Mouse (Mus musculus) liver, postnatal 0 days (tissue): ENCODE measurements around the gene Atp5d. TPM values are rescaled to one million over a fixed set of nuclear protein-coding genes. Genes with fewer than 3 reads are reported as not detected.
A peak's percentile ranks its signal among the peaks of the same experiment; 100 is the strongest.

Experiments
- ATAC-seq: fragments of 200-750 bp; cut with Nextera tagmentation; 2 replicates; pipeline ENCODE4 v1.8.0; 2017; ENCODE audit warnings: mild to moderate bottlenecking, moderate library complexity
- DNase-seq: peaks from one replicate; pipeline ENCODE4 v3.0.0-alpha.2; 2016
- H3K27ac ChIP-seq: fragments of 300-500 bp; sonication (generic); 2 replicates; pipeline ENCODE4 v1.5.1; 2014; ENCODE audit warnings: antibody characterized with exemption, moderate library complexity, mild to moderate bottlenecking, low read depth
- H3K27me3 ChIP-seq: fragments of 300-500 bp; sonication (generic); 2 replicates; pipeline ENCODE4 v1.6.1; 2014; ENCODE audit warnings: low read length, control low read depth, mixed read lengths; ENCODE audit not compliant: insufficient read depth
- H3K36me3 ChIP-seq: fragments of 300-500 bp; sonication (generic); replicated peaks from 2 replicates; pipeline ENCODE4 v1.6.1; 2014; ENCODE audit warnings: mild to moderate bottlenecking, control low read depth, low read length, moderate library complexity, mixed read lengths; ENCODE audit not compliant: insufficient read depth
- H3K4me1 ChIP-seq: fragments of 300-500 bp; sonication (generic); 2 replicates; pipeline ENCODE4 v1.6.1; 2014; ENCODE audit warnings: antibody characterized with exemption, mild to moderate bottlenecking, control low read depth; ENCODE audit not compliant: insufficient read depth
- H3K4me2 ChIP-seq: fragments of 300-500 bp; sonication (generic); 2 replicates; pipeline ENCODE4 v1.6.1; 2014; ENCODE audit warnings: low read depth, mild to moderate bottlenecking, low read length, moderate library complexity, mixed read lengths
- H3K4me3 ChIP-seq: fragments of 300-500 bp; sonication (generic); 2 replicates; pipeline ENCODE4 v1.5.1; 2014; ENCODE audit warnings: low read depth, low read length
- H3K9ac ChIP-seq: fragments of 300-500 bp; sonication (generic); replicated peaks from 2 replicates; pipeline ENCODE4 v1.6.1; 2014; ENCODE audit warnings: mild to moderate bottlenecking, moderate library complexity
- H3K9me3 ChIP-seq: fragments of 300-500 bp; sonication (generic); 2 replicates; pipeline ENCODE4 v1.6.1; 2016; ENCODE audit warnings: mild to moderate bottlenecking, control low read depth, low read length, mixed read lengths
- CTCF ChIP-seq: sonication (generic); IDR thresholded peaks from 2 replicates; pipeline ENCODE4 v1.5.1; 2016; ENCODE audit warnings: antibody characterized with exemption, low read depth
- EP300 ChIP-seq: IDR thresholded peaks from 2 replicates; pipeline ENCODE4 v1.6.1; 2016; ENCODE audit warnings: antibody characterized with exemption, low read depth, mild to moderate bottlenecking
- WGBS: fragments of 180-500 bp; shearing (Covaris S2); extraction: QIAGEN DNeasy Blood & Tissue Kit; methylation state at CpG from one replicate; pipeline ENCODE4 v1.1.7; 2014; ENCODE audit not compliant: insufficient replicate concordance; 5-methylcytosine and 5-hydroxymethylcytosine counted together
- polyA plus RNA-seq: library from polyadenylated mRNA; unstranded; fragments of >200 nt; fragmentation: Nextera tagmentation; extraction: Ambion mirVana; gene quantifications from 2 replicates; pipeline ENCODE4 v1.2.1, GENCODE M21; 2015

Atp5d gene
- polyA plus RNA-seq, 1 experiment from 2014 or later, result 576 TPM

- Histone ChIP-seq H3K36me3 (peaks cover 7% of the 10 kb centered on the region; the same call in 1 of the 2 replicates), H3K9ac (no peak overlapping the region), H3K4me2 (no peak overlapping the region), H3K4me1 (peaks cover 62% of the 10 kb centered on the region), H3K4me3 (no peak overlapping the region), H3K9me3 (no peaks in the 10 kb centered on the region), H3K27me3 (no peaks in the 10 kb centered on the region), H3K27ac (no peak overlapping the region)
- no peak for TF ChIP-seq CTCF
- no peak for TF ChIP-seq EP300
- ATAC-seq, result no peak
- no peak for DNase-seq
- 83% methylated on average over 5 of the region's 5 CpGs for WGBS
Observed at GRCm38 (mm10) chr10:80095547-80095946, 42.9 kb upstream of the Atp5d start.

GRCm38 (mm10) chr10:80097275-80097674 is 41.2 kb upstream of the Atp5d start:
- WGBS, result 14% methylated on average over 5 of the region's 7 CpGs
- ATAC-seq, result no peak

GRCm38 (mm10) chr10:80098630-80099029 is 39.8 kb upstream of the Atp5d start:
- Histone ChIP-seq H3K4me2 (peak overlapping the region; percentile 55), H3K9me3 (no peaks in the 10 kb centered on the region), H3K4me1 (peaks cover 83% of the 10 kb centered on the region), H3K27ac (peak overlapping the region; percentile 64), H3K9ac (0 out of 2 replicates have a peak overlapping the region, but pooled peaks have one; percentile 11), H3K36me3 (peaks cover 8% of the 10 kb centered on the region; the same call in 1 of the 2 replicates), H3K27me3 (no peaks in the 10 kb centered on the region), H3K4me3 (0 out of 2 replicates have a peak overlapping the region, but pooled peaks have one; percentile 3)
- 36% methylated on average over 5 of the region's 5 CpGs for WGBS
- peak; percentile 35; the same call in 1 of the 2 replicates for ATAC-seq
- DNase-seq, result peak; percentile 67
- no peak for TF ChIP-seq EP300
- TF ChIP-seq CTCF, result no peak

More at GRCm38 (mm10) chr10:80097275-80097674, 41.2 kb upstream of the Atp5d start:
- peaks cover 8% of the 10 kb centered on the region; the same call in 1 of the 2 replicates for H3K36me3 ChIP-seq
- H3K9ac ChIP-seq, result no peak overlapping the region
- no peak overlapping the region for H3K4me3 ChIP-seq
- TF ChIP-seq EP300 (no peak), CTCF (no peak)
- peak; percentile 65 for DNase-seq
- no peaks in the 10 kb centered on the region for H3K9me3 ChIP-seq
- H3K27ac ChIP-seq, result peak overlapping the region; percentile 12; the same call in 1 of the 2 replicates
- no peaks in the 10 kb centered on the region for H3K27me3 ChIP-seq
- H3K4me2 ChIP-seq, result peak overlapping the region; percentile 46
- peaks cover 74% of the 10 kb centered on the region for H3K4me1 ChIP-seq

GRCm38 (mm10) chr10:80100982-80101381 is 37.5 kb upstream of the Atp5d start:
- Histone ChIP-seq H3K9ac (peak overlapping the region; percentile 91), H3K9me3 (no peaks in the 10 kb centered on the region), H3K4me3 (peak overlapping the region; percentile 85), H3K36me3 (peaks cover 8% of the 10 kb centered on the region; the same call in 1 of the 2 replicates), H3K4me2 (peak overlapping the region; percentile 82), H3K27me3 (no peaks in the 10 kb centered on the region), H3K4me1 (peaks cover 72% of the 10 kb centered on the region), H3K27ac (peak overlapping the region; percentile 91)
- DNase-seq (peak; percentile 70), ATAC-seq (peak; percentile 21; the same call in 1 of the 2 replicates)
- no peak for TF ChIP-seq EP300
- no peak for TF ChIP-seq CTCF
- WGBS, result 31% methylated on average over 11 of the region's 11 CpGs

GRCm38 (mm10) chr10:80102216-80102915 is 36.1 kb upstream of the Atp5d start:
- H3K4me1 ChIP-seq, result peaks cover 59% of the 10 kb centered on the region
- TF ChIP-seq EP300, result no peak; the same call in 1 of the 2 replicates
- no peak for TF ChIP-seq CTCF

GRCm38 (mm10) chr10:80103032-80103431 is 35.4 kb upstream of the Atp5d start:
- H3K4me2 ChIP-seq, result peak overlapping the region; percentile 82
- peaks cover 52% of the 10 kb centered on the region for H3K4me1 ChIP-seq
- ATAC-seq (peak; percentile 56), DNase-seq (no peak)
- peak overlapping the region; percentile 85 for H3K4me3 ChIP-seq
- peak overlapping the region; percentile 91; the same call in 1 of the 2 replicates for H3K9ac ChIP-seq
- H3K27me3 ChIP-seq, result no peaks in the 10 kb centered on the region
- peak overlapping the region; percentile 91 for H3K27ac ChIP-seq
- 63% methylated on average over 2 of the region's 2 CpGs for WGBS
- H3K36me3 ChIP-seq, result peaks cover 5% of the 10 kb centered on the region; the same call in 1 of the 2 replicates
- H3K9me3 ChIP-seq, result no peaks in the 10 kb centered on the region
- no peak for TF ChIP-seq CTCF
- peak; percentile 51 for TF ChIP-seq EP300

More at GRCm38 (mm10) chr10:80102216-80102915, 36.1 kb upstream of the Atp5d start:
- Histone ChIP-seq H3K27me3 (no peaks in the 10 kb centered on the region), H3K27ac (peak overlapping the region; percentile 91), H3K4me3 (peak overlapping the region; percentile 85), H3K36me3 (peaks cover 5% of the 10 kb centered on the region; the same call in 1 of the 2 replicates), H3K9me3 (no peaks in the 10 kb centered on the region), H3K9ac (peak overlapping the region; percentile 91), H3K4me2 (peak overlapping the region; percentile 82)
- WGBS, result under 1% methylated on average over 49 of the region's 59 CpGs
- ATAC-seq, result peak; percentile 82
- DNase-seq, result peak; percentile 95
